Mouse (Mus musculus): ENCODE data around the gene Lipa.

- TF ChIP-seq MAX (IDR thresholded peaks at IDR 0.05) = no peak
- TF ChIP-seq CTCF (IDR thresholded peaks at IDR 0.05; ENCODE audit: control insufficient read depth, insufficient read depth, insufficient read length) = no peak
- TF ChIP-seq CEBPB (IDR thresholded peaks at IDR 0.05; ENCODE audit: low read depth) = no peak
Measured at GRCm38 (mm10) chr19:34521361-34521760, 5.9 kb downstream of the Lipa start.
